Mouse (Mus musculus): ENCODE results near the gene Snrpb. TPM values are rescaled to one million over a fixed set of nuclear protein-coding genes. Genes with fewer than 3 reads are reported as not detected.

Gene Snrpb
- total RNA-seq (2017) = 135 and 198 TPM in 2 replicates

DNA sequence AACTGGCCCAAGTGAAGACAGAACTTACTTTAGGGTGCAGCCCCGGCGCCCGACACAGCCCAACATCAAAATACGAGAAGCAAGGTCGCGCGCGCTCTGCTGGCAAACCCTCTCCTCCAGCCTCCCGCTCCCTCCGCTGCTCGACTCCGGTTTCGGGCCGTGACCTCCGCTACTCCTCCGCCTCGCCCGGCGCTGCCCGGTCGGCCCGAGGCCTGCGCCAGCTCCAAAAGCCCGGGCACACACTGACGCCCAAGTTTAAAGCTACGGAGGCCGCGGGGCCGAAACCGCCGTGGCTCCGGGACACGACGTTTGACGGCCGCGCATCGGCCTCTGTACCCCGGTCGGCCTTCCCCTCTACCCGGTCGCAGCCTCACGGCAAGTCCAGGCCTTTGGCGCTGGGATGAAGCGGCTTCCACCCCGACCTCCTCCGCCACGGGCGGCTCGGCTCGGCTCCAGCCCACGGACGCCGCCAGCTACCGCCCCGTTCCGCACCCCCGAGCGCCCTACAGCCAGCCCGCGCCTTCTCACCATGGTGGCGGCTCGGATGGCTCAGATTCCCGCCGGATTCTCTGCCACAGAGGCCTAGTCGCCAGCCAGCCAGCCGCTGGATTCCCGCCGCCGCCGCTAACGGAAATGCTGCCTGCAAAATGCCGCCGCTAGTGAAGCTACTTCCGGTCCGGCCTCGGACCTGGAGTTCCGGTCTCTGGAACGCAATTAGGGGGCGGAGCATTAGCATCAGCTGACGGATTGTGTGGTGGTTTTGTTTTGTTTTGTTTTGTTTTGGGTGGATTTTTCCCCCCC, at the start of gene Snrpb:
Gene Snrpb, minus strand, starts transcription at position 698 of the 801 bp plus-strand sequence.
- peak; percentile 65 to 82 for ATAC-seq (replicated peaks in 1 of 2; ENCODE audit: insufficient read depth in 1 of 2, low FRiP score in 2 of 2, low TSS enrichment in 1 of 2, low read depth in 1 of 2, poor library complexity in 2 of 2, severe bottlenecking in 2 of 2)

DNA sequence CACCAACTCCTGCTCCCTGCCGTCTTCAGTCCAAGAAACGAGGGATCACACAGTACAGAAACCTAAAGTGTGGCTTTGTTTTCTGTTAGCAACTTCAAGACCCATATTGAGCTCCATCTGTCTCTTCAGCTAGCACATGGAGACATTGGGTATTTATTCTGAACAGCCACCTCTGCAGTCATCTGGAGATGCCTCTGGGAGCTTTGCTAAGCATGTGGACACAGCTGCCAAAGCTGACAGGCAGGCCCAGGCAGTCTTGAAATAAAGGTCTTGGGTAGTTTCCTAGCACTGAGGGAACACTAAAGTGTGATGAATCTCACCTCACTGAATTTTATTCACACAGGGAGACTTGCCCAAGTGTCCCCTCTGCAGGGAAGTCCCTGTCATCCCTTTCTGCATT, 32.4 kb upstream of the Snrpb start:
- ATAC-seq (replicated peaks in 1 of 2; ENCODE audit: insufficient read depth in 1 of 2, low FRiP score in 2 of 2, low TSS enrichment in 1 of 2, low read depth in 1 of 2, poor library complexity in 2 of 2, severe bottlenecking in 2 of 2) = no peak

DNA sequence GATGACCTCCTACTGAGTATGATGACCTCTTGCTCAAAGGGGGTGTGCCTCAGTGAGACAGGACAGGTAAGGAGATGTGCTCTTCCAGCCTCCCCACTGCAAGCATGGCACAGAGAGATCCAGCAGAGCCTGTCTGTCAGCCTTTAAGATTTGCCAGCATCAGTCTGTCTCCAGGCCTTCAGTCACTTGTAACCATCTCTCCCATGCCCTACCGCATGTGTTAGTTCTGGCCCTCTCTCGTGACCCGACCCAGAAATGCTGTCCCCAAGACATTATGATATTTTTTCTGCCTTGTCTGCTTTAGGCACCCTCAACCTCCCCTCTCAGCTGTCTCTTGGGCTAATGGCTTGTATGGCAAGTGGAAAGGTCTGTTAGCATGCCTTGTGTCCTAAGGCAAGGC, 30.4 kb upstream of the Snrpb start:
- ATAC-seq (replicated peaks in 1 of 2; ENCODE audit: insufficient read depth in 1 of 2, low FRiP score in 2 of 2, low TSS enrichment in 1 of 2, low read depth in 1 of 2, poor library complexity in 2 of 2, severe bottlenecking in 2 of 2) = no peak

DNA sequence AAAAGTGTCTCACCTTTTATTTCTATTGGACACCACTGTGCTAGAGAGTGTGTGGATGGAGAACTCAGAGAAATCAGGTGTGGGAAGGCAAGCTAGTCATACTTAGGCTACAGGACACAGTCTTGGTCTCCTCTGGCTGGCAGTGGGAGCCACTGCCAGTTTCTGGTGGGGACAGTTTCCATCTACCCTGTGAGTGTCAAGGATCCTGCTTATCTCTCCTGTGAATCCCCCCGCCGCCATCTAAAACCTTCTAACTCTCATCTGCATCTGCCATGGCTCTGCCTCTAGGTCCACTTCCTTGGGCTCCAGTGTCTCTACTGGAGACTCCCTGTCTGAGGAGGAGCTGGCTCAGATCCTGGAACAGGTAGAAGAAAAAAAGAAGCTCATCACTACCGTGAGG, 28.8 kb upstream of the Snrpb start:
- no peak for ATAC-seq (replicated peaks in 1 of 2; ENCODE audit: insufficient read depth in 1 of 2, low FRiP score in 2 of 2, low TSS enrichment in 1 of 2, low read depth in 1 of 2, poor library complexity in 2 of 2, severe bottlenecking in 2 of 2)

DNA sequence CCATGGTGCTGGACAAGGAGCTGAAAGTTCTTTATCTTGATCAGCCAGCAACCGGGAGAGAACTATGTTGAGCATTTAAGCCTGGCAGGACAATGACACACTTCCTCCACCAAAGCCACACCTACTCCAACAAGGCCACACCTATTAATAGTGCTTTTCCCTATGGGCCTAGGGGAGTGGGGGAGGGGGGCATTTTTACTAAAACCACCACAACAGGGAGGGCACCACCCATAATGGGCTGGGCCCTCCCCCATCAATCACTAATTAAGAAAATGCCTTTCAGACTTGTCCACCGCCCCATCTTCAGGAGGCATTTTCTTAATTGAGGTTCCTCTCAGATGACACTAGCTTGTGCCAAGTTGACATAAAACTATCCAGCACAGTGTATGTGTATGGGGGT, 28.2 kb upstream of the Snrpb start:
- ATAC-seq (replicated peaks in 1 of 2; ENCODE audit: insufficient read depth in 1 of 2, low FRiP score in 2 of 2, low TSS enrichment in 1 of 2, low read depth in 1 of 2, poor library complexity in 2 of 2, severe bottlenecking in 2 of 2) = no peak

DNA sequence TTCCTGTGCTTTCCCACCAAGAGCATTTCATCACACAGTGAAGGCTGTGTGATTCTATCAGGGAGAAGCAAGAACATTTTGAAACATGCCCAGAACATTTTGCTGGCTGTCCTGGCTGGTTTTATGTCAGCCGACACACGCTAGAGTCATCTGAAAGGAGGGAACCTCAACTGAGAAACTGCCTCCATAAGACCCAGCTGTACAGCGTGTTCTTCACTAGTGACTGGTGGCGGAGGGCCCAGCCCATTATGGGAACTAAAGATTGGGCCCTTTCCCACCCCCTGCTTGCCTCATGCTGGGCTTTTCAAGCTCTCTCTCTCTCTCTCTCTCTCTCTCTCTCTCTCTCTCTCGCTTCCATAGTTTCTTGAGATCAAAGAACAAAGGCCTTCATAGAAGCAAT, 21.8 kb upstream of the Snrpb start:
- no peak for ATAC-seq (replicated peaks in 1 of 2; ENCODE audit: insufficient read depth in 1 of 2, low FRiP score in 2 of 2, low TSS enrichment in 1 of 2, low read depth in 1 of 2, poor library complexity in 2 of 2, severe bottlenecking in 2 of 2)

DNA sequence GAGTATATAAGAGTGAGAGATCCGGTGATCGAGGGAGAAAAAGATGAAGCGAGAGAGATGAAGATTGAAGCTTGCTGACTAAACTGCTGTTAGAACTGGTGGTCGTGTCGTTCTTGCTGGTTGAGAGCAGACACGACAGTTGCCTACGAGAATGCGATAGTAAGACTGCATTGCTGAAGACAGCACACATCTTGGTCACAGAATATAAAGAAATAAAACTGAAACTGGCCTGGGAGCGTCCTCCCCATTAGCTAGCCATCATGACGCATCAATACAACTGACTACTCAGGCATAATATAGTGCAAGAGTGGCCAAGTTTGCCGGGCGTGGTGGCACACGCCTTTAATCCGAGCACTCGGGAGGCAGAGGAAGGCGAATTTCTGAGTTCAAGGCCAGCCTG, 15.7 kb upstream of the Snrpb start, which contains the start of gene Tmc2:
Gene Tmc2, plus strand, starts transcription at position 301 of the 400 bp plus-strand sequence.
- ATAC-seq (replicated peaks in 1 of 2; ENCODE audit: insufficient read depth in 1 of 2, low FRiP score in 2 of 2, low TSS enrichment in 1 of 2, low read depth in 1 of 2, poor library complexity in 2 of 2, severe bottlenecking in 2 of 2) = no peak

DNA sequence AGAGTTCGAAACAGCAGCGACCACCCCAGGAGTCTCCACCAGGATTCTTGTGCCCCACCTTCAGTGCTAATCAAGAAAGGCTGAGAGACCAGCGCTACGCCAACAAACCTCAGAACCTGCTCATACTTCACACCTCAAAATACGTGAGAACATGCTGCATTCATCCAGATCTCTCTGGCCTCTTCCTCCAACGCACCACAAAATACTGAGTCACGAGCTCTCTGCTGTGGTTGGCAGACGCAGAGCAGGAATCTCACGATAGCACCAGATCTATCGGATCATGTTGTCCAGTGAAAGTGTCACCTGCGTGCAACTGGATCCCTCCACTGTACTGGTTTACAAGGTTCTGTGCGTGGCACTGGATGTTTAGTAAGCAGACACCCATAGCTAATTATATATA, 9.2 kb upstream of the Snrpb start:
- no peak for ATAC-seq (replicated peaks in 1 of 2; ENCODE audit: insufficient read depth in 1 of 2, low FRiP score in 2 of 2, low TSS enrichment in 1 of 2, low read depth in 1 of 2, poor library complexity in 2 of 2, severe bottlenecking in 2 of 2)

DNA sequence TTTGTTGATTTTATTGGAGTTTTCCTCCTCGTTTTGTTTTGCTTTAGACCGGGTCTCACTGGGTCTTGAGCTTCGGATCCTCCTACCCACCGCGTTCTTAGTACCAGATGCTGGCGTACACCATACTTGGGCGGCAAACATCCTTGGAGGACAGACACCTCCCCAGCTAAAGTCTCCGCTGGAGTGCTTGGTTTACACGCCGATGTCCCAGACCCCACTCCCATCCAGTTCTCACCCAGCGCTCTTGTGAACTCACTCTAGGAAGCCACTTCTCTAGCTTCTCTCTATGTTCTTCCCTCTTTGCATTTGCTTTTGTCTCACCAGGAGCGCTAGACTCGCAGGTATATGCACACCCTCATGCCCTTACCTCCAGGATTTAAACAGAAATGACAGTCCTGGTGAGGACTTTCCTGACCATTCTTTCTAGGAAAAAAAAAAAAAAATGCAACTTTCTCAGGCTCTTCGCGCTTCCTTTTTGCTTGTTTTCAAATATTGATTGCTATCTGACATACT, 360 bp upstream of the Snrpb start:
- ATAC-seq (replicated peaks in 1 of 2; ENCODE audit: insufficient read depth in 1 of 2, low FRiP score in 2 of 2, low TSS enrichment in 1 of 2, low read depth in 1 of 2, poor library complexity in 2 of 2, severe bottlenecking in 2 of 2) = peak; percentile 28 to 40; a peak in 3 of 4 replicates

DNA sequence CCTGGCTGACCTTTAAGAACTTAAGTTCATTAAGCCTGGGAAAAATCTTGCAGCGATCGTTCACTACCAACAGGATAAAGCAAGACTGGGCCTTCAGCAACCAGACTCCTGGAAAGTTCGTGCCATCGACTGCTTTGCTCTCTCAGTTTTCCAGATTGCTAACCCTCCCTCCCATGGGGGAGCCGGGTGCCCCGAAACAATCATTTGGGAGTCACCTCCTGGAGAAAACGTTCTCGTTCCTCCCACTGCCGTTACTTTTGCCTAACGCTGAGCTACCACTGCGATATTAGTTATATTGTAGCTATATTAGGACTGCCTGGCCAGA, 860 bp downstream of the Snrpb start:
- no peak for ATAC-seq (replicated peaks in 1 of 2; ENCODE audit: insufficient read depth in 1 of 2, low FRiP score in 2 of 2, low TSS enrichment in 1 of 2, low read depth in 1 of 2, poor library complexity in 2 of 2, severe bottlenecking in 2 of 2)

DNA sequence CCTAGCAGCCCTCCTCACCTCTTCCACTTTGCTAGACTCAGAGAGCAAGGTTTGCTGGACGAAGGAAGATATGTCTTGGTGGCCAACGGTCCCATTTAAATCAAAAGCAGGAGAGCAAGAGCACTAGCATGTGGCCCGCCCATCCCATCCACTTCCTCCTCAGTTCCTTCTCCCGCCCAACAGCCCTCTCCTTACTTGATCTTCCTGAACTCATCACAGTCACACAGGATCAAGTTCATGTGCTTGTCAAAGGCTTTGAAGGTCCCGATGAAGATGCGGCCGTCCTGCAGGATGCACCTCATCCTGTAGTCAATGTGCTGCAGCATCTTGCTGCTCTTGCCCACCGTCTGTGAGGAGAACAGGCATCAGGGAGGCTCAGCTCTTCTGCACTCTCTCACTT, 2.4 kb downstream of the Snrpb start:
- ATAC-seq (replicated peaks in 1 of 2; ENCODE audit: insufficient read depth in 1 of 2, low FRiP score in 2 of 2, low TSS enrichment in 1 of 2, low read depth in 1 of 2, poor library complexity in 2 of 2, severe bottlenecking in 2 of 2) = no peak

DNA sequence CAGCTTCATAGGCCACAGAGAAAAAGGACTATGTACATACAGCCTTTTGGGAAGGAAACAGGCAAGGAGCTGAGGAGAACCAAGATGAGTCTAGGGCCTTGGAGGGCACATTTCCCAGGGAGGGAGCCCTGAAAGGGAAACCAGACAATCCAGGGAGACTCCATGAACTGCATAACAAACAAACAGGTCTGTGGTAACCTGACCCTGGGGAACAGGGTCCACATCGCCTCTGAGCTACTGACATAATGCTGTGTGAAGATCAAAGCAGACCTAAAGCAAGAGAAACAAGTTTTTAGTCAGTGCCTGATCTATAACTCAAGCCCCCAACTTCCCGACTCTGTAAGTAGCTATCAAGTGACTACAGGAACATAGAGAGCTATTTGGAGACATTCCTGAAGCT, 7.5 kb downstream of the Snrpb start:
- ATAC-seq (replicated peaks in 1 of 2; ENCODE audit: insufficient read depth in 1 of 2, low FRiP score in 2 of 2, low TSS enrichment in 1 of 2, low read depth in 1 of 2, poor library complexity in 2 of 2, severe bottlenecking in 2 of 2) = no peak

DNA sequence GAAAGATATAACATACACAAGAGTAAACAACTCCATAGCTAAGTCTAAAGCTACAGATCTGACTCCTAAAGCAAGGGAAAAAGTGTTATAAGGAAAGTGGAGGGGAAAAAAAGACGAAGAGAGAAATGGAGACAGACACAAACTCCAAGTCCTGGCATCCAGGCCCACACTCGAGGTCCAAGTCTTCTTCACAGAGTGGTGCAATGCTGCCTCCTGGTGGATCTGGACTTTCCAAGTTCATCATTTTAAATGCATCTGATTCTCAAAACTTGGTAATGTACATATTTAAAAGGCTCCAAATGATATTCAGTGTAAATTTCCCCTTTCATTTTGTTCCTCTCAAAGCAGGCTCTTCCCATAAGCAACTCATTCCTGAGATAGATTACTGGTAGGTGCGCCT, 11.3 kb downstream of the Snrpb start:
- ATAC-seq (replicated peaks in 1 of 2; ENCODE audit: insufficient read depth in 1 of 2, low FRiP score in 2 of 2, low TSS enrichment in 1 of 2, low read depth in 1 of 2, poor library complexity in 2 of 2, severe bottlenecking in 2 of 2) = no peak

DNA sequence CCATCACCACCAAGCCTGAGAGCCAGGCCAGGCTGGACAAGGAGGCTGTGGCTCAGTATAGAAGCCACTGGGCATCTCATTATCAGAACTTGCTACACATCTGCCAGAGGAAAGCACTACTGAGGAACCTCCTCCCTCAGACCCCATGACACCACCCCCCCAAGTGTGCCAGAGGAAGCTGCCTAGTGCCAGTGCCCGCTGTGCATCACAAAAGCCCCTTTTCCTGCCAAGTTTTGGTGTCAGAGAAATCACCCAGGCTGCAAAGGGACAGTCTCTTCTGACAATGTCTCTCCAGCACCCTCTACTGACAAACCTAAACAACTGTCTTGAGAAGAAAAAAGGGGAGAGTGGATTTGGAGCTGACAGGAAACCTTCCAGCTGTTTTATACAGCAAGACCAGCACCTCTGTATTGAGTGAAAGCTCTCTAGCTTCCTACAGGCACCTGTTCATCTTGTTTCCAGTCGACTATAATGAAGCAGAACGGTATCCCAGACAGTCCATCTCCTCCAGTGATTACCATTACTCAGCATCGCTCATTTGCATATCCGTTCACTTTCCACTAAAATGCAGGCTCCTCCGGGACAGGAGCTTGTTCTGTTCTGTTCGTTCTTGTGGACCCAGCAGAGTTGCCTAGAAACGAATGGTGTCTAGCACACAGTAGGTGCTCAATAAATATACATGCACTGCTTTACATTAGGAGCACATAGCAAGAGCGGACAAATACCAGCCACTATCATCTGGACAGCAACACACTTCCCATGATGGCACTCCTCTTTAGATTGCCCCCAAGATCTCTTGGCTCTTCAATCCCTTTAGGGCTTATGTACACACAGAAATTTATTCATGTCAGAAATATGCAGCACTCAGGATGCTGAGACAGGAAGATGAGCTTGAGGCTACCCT, 12.6 kb downstream of the Snrpb start:
- peak; percentile 17 to 35; a peak in 1 of 4 replicates for ATAC-seq (replicated peaks in 1 of 2; ENCODE audit: insufficient read depth in 1 of 2, low FRiP score in 2 of 2, low TSS enrichment in 1 of 2, low read depth in 1 of 2, poor library complexity in 2 of 2, severe bottlenecking in 2 of 2)

DNA sequence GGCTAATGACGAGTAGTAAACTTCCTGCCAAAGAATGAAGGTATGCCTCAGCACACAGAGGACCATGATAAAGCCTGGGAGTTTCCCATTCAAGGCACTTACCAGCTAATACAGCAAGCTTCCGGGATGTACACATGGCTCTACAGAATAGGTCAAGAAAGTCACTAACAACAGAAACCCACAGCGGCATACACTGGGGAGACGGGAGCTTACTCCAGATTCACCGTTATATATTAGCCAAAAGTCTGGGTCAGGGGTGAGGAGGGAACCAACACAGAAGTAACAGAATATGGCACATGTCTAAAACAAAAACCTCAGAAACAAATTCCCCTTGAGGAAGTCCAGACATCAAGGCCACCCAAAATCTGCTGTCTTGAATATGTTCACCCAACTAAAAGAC, 16.5 kb downstream of the Snrpb start:
- ATAC-seq (replicated peaks in 1 of 2; ENCODE audit: insufficient read depth in 1 of 2, low FRiP score in 2 of 2, low TSS enrichment in 1 of 2, low read depth in 1 of 2, poor library complexity in 2 of 2, severe bottlenecking in 2 of 2) = no peak

DNA sequence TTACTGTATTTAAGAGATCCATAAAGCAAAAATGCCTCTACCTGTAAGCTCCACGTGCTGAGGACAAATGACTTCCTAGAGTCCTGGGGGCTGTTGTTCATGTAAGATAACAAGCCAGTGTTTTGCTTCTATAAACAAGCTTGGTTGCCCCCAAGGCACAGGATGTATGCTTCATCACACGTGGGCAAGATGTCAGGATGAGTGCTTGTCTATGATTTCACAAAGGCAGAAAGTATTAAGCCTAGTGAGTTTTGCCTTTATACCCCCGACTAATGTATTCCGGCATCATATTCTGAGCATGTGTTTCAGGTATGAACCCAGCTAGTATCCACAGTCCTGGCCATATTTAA, 21.1 kb downstream of the Snrpb start:
- ATAC-seq (replicated peaks in 1 of 2; ENCODE audit: insufficient read depth in 1 of 2, low FRiP score in 2 of 2, low TSS enrichment in 1 of 2, low read depth in 1 of 2, poor library complexity in 2 of 2, severe bottlenecking in 2 of 2) = no peak

DNA sequence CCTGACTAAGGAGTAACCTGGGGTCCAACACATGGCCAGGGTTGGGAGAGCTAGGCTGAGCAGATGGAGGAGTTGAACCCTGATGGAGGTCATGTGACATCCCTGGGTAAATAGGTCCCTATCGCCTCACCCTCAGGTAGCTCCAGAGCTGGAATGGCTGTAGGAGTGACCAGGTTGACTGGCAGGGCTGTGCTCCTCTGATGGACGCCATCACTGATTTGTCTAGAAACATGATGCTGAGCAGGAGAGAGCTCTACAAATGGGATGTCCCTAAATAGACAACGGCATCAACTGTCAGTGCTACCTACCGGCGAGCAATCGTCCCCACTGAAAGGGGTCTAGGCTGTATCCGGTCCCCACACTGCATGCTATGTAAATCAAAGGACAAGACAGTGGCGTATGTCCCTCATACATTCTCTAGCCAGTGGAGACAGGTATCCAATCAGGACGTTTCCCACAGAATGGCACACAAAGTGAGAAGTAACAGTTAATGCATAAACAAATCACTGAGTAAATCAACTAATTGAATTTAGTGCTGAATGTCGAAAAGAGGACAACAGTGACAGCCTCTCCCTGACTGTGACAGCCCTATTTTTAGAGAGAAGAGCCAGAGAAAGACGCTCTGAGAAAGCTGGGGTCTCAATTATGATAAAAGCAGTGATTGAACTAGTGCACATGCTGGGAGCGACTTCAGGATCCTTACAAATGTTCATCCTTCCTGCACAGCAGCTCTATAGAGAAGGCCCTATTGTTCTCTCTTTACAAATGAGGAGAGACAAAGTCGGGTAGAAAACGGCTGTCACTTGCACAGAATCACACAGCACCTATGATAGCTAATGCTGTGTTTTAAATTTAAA, 21.7 kb downstream of the Snrpb start:
- no peak for ATAC-seq (replicated peaks in 1 of 2; ENCODE audit: insufficient read depth in 1 of 2, low FRiP score in 2 of 2, low TSS enrichment in 1 of 2, low read depth in 1 of 2, poor library complexity in 2 of 2, severe bottlenecking in 2 of 2)

DNA sequence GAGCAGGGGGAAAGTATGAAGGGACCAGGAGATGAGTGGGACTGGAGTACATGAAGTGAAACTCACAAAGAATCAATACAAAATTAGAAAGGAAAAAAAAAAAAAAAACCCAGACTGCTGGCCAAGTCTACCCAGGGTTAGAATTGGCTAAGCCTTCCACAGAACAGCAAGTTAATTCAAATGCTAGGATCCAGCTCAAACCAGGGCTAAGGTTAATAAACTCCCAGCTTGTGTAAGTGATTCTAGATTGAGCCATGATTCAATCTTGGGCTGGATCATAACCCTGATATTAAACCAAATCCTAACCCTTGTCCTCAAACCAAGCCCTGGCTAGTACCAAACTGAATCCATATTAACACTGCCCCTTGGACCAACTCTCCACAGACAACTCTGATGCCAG, 23.4 kb downstream of the Snrpb start:
- no peak for ATAC-seq (replicated peaks in 1 of 2; ENCODE audit: insufficient read depth in 1 of 2, low FRiP score in 2 of 2, low TSS enrichment in 1 of 2, low read depth in 1 of 2, poor library complexity in 2 of 2, severe bottlenecking in 2 of 2)

Data from hematopoietic stem cell, adult 5-6 weeks (primary cell).